Mouse (Mus musculus) gastrocnemius, postnatal 25 days (tissue): ENCODE results near the gene Adgra3. TPM values are rescaled to one million over a fixed set of nuclear protein-coding genes. Genes with fewer than 3 reads are reported as not detected.

Source experiments
- DNase-seq: peaks from one replicate; pipeline ENCODE4 v3.0.0; 2022
- total RNA-seq, 2 experiments: library from RNA; stranded (reverse); gene quantifications; 1 replicate in 1 of 2; 2 replicates in 1 of 2; pipeline ENCODE4 v1.2.3; 2021

The Adgra3 gene
- total RNA-seq, 2 experiments from 2014 or later, result 16.5 to 18.7 TPM

DNA sequence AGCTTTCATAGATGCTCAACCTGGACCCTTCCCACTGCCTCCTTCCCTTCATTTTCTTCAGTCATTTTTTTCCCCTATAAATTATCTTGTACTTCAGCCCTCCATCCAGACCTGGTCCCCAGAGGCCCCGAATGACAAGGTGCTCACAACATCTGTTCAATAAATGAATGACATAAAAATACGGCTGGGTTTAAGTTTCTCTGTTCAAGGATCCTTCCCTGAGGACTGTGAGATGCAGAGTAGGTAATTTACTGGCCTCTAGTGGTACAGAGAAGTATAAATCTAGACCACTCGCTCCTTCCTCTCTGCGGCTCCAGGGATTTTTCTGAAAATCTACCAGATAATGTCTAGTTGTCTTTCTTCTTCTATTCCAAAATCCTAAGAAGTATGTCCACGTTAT lies 26.5 kb downstream of the Adgra3 start:
- no peak for DNase-seq

DNA sequence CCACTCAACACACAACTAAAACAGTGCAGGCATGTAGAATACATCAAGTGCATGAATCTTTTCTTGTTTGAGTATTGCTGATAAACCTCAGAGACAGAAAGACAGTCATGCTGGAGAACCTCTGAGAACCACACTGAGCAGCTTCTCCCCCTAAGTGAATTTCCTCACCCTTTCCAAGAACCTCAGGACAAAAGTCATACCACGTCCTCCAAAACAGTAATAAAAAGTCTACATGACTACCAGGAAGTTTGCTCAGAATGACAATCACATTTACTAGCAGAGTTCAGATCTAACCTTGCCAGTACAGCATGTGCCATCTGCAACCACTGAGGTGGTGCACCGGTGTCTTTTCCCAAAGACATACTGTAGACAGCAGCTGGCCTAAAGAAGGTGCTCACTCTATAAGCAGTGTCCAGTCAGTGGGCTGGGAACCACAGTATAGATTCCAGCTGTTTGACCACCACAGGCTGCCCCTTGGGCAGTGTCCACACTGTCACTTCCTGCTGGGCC lies 27.0 kb downstream of the Adgra3 start:
- DNase-seq, result no peak

DNA sequence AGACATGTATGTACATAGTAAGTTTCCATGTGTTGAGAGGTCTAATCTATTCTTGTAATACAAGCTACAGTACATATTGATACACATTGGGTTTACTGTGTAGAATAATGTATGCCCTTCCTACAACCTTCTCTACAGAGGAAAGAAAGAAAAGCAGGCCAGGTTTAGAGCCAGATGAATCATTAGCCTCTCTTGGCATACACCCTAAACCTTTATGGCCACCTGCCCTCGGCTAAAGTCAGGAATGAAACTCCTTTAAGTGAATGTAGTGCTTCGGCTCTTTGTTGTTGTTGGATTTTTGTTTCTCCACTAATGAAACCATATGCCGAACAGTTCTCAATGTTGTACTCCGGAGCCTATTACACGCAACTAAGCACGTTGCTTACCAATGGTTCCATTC lies 27.5 kb downstream of the Adgra3 start:
- DNase-seq, result no peak

DNA sequence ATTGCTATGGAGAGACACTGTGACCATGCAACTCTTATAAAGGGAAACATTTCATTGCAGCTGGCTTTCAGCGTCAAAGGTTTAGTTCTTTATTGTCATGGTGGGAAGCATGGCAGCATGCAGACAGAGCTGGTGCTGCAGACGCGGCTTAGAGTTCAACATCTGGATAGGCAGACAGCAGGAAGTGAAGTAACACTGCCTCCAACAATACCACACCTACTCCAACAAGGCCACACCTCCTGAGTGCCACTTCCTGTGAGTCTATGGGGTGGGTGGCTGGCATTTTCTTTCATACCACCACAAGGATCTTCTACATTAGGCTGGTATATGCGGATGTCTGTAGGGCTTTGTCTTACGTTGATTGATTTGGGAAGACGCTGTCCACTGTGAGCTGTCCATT lies 29.1 kb downstream of the Adgra3 start:
- no peak for DNase-seq

DNA sequence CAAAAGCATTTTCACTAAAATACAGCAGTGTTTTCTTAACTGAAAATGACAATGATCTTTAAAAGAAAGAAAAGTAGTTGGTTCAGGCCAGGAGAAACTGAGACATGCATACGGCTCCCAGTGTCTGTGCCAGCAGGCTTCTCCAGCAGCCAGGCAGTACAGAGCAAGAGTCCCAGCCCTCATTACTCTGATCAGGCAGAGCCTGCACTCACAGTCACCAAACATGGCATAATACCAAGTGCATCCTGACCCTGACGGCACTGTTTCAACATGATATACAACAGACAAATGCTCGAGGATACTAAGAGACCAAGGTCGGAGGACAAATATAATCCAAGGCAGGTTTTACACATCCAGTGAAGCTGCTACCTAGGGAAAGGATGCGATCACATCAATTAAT lies 31.2 kb downstream of the Adgra3 start:
- DNase-seq, result no peak

DNA sequence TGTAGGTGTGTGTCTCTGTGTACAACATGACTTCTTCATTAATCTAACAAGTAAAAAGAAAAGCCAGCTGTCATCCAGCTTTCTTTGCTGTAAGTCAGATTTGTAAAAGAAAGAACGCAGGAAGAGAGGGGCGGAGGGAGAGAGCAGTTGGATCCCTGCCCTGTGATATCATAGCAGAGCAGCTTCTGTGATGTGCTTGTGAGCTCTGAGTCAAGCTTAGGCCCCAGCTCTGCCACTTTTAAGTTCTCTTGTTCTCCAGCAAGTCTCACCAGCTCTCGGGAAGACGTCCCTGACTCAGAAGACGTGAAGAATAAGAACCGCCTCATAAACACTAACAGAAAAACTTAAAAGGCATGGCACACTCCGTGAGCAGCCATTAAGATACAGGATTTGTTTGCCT lies 31.8 kb downstream of the Adgra3 start:
- DNase-seq, result no peak

DNA sequence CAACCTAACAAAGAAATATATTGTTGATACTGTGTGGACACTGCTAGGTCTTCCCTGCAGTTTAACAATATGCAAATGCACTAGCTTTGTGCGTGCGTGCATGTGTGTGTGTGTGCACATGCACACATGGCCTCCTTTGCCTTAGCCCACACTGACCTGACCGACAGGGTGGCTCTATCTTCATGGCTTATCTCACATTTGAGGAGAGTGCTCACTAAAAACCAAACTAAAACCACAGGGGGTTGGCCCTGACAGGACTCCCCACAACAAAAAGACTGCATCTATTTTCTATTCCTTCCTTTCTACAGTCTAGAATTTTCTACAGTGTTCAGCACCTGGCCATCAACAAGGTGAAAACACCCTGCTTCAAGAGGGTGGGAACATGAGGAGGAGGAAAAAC lies 32.7 kb downstream of the Adgra3 start:
- DNase-seq, result no peak

DNA sequence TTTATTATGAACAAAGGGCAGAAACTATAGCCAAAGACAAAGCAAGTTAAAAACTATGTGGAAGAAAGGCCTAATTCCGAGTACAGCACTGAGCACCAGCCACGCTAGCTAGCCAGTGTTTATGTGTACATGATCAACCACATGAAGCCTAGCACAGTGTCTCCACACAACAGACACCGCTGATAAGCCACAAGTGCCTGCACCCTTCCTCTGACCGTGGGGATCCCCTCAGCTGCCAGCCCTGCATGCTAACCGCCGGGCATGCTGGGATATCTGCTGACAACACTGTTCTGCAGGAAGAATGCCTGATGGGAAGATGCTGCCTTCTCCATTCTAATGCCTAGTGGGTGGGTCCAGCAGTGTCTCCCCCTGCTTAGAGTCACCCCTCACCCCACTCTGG lies 34.7 kb downstream of the Adgra3 start:
- DNase-seq, result no peak

DNA sequence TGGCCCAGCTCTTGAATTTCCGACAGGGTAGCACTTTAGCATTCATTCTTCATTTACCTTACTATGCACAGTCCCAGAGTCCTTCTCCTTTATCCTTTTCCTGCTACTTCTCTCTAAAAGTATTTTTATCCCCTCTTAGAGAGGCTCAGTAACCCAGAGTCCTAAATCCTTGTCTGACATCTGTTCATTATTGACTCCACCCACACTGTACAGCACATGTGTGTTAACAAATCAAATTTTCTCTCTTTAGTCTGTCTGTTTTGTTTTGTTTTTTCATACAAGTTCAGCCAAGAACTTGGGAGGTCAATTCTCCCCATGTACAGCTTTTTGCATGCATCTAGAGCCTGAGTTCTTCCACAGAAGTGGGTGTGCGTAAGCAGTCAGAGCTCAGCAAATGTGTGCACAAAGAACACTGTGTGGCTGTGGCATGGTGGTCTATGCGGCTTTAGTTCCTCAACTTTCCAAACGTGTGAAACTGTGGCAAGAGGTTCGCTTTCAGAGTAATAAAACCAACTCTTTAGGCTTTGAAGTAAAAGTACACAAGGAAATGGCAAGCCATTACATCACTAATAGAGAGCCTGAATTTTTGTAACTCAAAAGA lies 42.7 kb downstream of the Adgra3 start:
- DNase-seq, result no peak

DNA sequence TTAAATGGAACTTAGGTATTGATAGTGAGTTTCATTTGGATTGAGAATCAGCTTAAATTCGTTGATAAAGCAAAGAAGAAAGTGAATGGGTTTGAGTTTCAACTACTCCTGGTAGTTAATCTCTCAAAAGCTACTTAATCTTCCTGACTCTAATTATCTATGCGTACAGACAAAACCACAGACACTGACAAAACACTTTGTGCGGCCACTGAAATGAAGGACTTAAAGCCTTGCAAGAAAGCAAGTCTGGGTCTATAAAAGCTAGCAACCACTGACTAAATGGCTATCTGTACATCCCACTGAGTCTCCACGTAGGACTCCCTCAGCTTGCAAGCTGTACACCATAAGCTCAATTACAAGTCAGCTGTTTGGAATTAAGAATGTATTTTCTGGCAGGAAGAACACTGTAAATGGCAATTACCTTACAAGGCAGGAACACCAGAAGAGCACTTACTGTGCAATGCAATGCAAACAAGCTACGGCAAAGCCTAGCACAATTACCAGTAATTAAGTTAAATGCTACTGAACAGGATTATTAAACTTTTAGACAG lies 43.6 kb downstream of the Adgra3 start:
- DNase-seq, result no peak

DNA sequence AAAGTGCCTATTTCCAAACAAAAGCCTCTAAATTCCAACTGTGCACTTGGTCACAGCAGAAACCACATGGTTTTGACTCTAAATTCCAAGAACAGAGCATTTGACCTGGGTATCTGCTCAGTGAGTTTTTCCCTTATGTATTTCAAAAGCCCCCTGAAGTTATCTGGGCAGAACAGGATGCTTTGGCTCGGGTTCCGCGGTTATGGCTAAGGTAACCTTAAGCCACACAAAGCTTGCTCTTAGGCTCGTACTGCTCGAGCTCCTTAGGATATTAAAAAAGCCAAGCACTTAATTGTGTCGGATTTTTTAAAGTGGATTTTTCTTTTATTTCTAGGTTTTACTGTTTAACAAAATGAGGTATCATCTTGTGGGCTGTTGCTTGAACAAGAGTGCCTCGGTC lies 44.1 kb downstream of the Adgra3 start:
- no peak for DNase-seq

DNA sequence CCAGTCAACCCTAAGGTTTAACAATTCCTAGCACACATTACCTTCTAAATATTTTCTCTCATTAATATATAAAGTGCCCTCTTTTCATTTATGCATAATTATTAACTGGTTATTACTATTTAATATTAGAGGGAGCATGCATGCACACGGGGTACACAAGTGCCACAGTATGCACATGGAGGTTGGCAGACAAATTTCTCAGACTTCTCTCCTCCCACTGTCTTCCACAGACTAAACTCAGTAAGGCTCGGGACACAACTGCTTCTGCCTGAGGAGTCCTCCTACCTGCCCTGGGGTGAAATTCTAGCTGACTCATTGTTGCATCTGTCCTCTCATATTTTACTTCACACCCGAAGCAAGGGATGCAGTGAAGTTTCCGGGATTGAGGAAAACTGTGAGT lies 44.8 kb downstream of the Adgra3 start:
- no peak for DNase-seq

DNA sequence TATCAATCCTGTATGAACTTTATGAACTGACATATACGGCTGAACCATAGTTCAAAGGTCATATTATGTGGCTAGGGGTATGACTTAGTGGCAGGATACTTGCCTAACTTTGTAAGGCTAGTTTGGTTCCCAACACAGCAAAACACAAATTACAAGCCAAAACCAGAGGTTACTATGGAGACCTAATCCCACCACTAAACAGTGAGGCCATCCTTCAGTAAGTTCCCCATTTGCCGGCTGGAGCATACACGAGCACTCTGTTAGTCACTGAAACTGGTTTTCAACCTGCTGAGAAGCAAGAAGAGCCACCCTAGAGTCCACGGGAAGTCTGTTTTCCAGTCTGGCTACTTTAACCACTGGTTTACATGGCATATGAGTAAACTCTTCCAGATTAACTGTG lies 50.0 kb downstream of the Adgra3 start:
- no peak for DNase-seq

DNA sequence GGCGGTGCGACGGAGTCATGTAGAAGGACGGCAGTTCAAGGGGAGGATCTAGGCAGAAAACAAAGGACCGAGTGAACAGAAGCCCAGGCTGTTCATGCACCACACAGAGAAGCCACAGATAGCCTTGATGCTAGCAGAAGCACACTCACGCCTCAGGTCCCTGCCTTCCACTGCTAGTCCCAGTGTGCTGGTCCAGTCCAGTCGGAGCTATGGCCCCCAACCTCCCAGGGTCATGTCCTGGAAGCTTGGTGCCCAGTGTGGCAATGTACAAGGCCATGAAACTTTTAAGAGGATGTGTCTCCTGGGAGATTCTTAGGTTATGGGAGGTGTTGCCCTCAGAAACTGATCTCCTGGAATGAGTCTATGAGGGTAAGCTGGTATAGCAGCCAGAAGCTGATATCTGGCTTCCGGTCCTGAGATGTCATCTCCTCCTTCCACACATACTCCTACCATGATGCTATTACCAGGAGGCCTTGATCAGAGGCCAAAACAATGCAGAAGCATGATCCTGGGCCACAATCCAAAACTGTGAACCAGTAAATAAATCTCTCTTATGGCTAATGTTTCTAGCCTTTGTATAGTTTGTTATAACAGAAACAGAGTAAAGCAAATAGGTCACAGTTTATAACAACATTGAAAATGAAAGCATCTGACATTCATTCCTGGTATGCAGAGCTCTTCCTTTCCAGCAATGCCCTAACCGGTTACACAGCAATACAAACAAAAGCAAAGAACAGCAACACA lies 51.7 kb downstream of the Adgra3 start:
- no peak for DNase-seq

DNA sequence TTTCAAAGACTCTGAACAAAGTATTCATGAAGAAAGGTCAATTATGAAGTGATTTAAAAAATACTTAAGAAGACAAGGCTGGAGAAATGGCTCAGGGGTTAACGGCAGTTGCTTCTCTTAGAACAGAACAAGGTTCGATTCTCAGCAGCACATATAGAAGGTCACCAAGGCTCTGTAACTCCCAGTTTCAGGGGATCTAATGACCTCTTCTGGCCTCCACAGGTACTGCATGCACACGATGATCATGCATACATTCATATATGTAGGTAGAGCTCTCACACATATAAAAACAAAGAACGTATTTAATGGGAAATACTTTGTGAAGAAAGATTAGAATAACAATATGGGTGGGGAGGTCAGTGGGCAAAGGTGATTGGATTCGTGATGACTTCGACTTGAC lies 56.5 kb downstream of the Adgra3 start:
- DNase-seq, result no peak

DNA sequence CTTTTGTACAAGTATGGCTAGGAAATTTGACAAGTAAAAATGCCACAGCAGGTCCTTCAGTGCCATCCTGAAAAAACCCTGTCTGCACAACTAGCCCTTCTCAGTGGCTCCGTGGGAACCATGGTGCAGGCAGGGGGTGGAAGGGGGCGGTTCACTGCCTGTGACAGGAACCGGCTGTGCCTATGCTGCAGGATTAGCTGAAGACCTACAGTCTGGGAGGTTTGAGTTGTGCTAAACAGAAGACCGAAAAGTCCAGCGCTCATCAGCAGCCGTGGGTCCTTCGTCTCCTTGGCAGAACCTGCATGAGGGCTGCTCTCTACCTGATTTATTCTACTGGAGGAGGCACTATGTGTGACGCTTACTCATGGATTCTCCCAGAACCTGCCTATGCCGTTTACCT lies 59.0 kb downstream of the Adgra3 start:
- DNase-seq, result no peak

DNA sequence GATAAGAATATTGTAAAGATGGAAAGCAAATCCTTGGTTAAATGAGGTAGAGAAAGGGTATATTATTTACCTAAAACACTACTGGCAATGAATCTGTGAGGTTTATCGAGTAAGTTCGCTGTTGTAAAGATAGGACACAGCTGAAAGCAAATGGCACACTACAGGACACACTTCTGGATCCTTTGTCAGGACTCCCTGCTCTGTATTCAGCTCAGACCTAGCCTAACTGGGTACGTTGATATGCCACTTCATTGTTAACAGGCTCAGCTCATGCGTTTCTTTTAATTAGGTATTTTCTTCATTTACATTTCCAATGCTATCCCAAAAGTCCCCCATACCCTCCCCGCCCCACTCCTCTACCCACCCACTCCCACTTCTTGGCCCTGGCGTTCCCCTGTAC lies 61.8 kb downstream of the Adgra3 start:
- DNase-seq, result no peak

DNA sequence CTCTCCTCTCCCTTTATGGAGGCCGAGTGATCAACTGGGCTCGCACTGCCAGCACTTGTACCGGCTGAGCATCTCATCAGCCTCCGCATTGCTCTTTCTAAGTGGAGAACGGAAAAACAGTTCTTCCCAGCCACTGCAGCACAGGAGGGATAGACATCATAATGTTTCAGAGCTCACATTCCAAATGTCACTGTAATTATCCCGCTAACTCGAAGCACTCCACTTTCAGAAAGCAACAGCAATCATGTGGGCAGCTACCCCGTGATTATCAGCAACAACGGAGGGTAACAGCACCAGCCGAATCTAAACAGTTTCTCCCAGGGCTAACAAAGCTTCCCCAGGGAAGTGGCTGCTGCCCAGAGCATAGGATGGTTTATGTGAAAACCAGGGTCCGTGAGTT lies 62.3 kb downstream of the Adgra3 start:
- no peak for DNase-seq

DNA sequence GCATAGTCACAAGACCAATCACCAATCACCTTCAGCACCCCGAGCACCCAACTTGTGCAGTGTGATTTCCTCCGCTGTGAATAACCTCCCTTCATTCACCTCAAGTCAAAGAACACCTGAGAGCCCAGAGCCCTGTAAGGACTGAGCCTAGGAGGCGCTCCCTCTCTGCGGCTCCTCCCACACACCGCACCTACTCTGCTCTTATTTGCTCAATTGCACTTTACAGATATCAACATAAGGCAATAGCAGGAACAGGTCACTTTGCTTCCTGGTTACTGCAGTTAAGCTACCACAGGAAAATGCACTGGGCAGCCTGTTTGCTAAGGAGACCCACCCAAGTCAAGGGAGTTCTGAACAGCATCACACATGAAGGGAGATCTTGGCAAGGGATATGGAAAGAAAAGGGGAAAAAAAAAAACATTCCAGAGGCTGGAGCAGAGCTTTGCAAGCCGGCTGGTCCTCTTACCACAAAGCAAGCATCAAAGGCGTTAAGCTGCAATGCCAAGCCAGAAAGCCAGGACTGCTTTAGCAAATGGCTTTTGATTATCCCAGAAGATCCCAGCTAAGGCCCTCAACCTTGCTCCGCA lies 68.0 kb downstream of the Adgra3 start:
- DNase-seq, result no peak

DNA sequence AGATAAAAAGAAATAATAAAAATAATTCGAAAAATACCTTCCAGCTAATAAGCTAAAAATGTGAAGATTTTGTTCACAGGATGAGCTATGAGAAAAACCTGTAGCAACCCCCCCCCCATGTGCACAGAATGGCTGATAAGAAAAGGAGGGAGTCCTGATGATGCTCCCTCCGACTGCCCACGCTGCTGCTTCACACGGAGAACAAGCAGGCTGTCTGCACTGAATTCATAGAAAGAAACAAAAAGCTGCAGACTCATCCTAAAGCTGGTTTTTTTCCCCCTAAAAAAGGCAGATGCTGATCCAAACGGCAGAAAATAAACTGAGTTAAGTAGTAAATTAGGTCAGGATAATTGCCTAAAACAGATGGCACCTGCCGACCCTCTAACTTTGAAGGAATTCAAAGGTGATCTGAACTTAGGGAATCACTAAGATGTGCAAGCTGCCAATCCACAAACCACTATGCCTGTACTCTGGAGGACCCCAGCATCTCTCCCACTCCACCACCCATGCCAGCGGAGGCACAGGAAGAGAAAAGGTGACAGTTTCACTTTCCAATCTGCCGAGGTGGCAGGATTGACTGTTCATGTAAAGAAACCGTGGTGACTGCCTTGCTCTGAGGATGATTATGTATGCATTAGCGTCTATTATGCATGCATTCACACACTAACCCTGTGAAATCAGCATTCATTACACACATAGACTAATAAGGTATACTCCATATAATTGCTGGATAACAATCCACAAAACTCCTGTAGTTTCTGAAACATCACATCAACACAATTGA lies 70.6 kb downstream of the Adgra3 start:
- DNase-seq, result no peak

DNA sequence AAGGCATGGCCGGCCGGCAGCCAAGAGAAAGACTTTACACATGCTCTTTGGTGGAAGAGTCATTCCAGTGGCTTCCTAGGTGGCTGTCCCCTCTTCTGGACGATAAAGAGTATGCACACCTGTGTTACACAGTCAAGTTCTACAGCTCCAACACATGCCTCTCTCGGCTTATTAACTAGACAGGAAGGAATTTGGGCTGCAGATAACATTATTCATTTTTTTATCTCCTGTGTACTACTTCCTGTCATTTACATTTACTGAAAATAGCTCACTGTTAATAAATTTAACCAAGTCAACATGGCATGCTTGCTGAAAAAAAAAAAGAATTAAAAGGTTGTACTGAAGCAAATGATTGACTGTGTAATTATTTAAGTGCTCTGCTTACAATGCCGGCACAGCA lies 78.1 kb downstream of the Adgra3 start:
- DNase-seq, result no peak

DNA sequence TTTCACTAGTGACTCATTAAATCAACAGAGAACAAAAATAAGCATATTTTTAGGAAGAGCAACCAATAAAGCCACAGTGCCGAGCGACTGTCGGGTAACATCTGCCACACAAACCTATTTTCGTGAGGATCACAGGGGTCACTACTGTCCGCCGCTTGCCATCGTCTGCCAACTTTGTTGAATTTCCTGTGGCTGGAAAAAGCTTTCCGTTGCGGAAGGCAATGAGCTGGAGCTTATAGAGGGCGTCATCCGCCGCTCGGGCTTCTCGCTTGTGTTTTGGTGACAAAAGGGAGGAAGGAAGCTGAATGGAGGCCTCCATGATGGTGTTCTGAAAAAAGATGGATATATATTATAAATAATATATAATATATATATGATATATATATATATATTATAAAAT lies 79.6 kb downstream of the Adgra3 start:
- no peak for DNase-seq

DNA sequence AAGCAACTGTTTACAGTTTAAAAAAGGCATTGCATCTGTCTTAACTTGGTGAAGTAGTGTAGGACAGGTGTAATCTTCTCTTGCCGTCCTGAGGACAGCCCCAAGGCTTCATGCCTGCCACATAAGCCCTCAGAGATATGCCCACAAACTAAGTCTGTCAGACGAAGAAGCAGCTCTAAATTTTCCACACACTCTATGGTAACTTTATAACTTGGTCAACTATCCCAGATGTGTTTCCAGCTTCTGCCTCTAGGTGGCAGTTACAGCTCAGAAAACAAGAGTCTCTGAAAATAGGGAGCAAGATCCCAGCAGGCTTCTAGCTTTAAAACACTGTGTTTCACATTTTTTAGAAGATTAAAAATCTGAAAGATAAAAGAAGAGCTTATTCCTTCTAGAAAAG lies 82.8 kb downstream of the Adgra3 start:
- DNase-seq, result peak; percentile 20
